Mouse (Mus musculus) ovary, postnatal 10 days (tissue): ENCODE results near the gene Axin1.
"Not testable (repeated sequence)": the region's sequence is repeated elsewhere in the genome, so short reads cannot be mapped to it uniquely, and the experiment has no call there.

Experiments
- DNase-seq: peaks from one replicate; pipeline ENCODE4 v3.0.0; 2022; ENCODE audit warnings: low spot score

Axin1 gene

DNA sequence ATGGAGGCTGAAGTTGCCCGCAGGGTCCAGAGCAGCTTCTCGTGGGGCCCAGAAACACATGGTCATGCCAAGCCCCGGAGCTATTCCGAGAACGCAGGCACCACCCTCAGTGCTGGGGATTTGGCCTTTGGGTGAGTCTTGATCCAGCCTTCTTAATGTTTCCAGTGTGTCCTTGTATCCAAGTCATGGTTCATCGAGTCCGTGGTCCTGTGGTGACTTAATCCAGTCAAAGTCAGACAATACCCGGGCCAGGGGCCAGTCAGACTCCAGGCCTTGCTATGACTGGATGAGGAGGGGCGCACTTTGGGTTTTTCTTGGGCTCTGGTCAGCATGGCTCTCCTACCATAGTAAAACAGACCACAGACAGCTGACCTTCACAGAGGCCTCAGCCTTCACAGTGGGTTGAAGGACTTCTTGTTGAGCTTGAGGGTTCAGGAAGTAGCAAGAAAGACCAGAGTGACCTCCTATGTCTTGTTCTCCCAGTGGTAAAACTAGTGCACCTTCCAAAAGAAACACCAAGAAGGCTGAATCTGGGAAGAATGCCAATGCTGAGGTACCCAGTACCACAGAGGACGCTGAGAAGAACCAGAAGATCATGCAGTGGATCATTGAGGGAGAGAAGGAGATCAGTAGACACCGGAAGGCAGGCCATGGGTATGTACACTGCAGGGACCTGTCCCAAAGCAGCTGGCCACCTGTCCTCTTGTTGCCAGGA is 49.8 kb downstream of the Axin1 start:
- no peak for DNase-seq

DNA sequence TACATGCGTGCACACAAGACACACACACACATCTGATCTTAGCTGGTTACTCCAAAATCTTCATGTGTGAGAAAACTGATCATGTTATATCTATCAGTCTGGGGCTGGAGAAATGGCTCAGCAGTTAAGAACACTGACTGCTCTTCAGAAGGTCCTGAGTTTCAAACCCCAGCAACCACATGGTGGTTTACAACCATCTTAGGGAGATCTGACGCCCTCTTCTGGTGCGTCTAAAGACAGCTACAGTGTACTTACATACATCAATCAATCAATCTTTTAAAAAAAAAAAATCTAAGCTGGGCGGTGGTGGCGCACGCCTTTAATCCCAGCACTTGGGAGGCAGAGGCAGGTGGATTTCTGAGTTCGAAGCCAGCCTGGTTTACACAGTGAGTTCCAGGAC is 53.0 kb downstream of the Axin1 start:
- not testable (repeated sequence) for DNase-seq

DNA sequence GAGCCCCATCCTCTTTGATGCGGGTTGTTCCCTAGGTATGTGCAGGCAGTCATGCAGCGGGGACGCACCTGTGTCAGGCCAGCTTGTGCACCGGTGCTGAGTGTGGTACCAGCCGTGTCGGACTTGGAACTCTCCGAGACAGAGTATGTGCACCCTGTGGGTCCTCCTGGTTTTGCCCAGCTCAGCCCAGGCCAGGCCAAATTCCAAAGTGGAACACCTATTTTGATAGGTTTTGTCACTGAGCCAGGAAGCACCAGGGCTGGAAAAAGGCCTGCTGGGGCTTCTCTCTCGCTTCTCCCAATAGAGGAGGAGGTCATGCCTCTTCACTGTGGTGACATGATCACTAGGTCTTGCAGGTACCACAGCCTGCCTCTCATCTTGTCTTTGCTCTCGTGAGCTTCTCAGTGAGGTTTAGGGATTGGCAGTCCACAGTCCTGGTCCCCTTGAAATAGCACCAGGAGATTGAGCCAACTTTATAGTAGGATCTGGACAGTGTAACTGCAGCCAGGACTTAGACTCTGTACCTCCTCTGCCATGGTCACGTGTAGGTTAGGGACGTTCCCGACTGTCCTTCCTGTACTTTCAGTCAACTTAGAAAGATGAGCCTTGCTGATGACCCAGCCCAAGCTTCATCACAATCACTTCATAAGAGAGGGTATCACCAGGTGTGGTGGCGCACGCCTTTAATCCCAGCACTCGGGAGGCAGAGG is 54.1 kb downstream of the Axin1 start:
- no peak for DNase-seq

DNA sequence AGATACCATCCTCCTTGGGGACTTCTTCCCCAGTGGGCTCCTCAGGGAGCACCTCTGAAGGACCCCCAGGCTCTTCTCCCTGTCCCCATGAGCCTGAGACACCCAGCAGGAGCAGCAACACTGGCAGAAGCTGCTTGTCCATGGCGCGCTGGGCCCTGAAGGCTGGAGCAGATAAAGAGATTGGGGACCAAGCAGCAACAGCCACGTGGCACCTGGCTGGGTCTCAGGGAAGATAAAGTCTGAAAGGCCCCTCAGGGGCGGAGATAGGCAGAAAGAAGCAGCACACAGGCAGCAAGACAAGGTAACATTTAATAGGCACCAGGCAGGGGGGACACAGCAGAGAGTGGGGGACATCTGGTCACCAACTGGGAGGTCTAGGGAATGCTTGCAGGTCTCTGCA is 60.4 kb downstream of the Axin1 start, which contains the start of gene Pdia2:
Gene Pdia2 (minus strand): TSS at position 196 of the 400 bp plus-strand sequence.
- DNase-seq = no peak

DNA sequence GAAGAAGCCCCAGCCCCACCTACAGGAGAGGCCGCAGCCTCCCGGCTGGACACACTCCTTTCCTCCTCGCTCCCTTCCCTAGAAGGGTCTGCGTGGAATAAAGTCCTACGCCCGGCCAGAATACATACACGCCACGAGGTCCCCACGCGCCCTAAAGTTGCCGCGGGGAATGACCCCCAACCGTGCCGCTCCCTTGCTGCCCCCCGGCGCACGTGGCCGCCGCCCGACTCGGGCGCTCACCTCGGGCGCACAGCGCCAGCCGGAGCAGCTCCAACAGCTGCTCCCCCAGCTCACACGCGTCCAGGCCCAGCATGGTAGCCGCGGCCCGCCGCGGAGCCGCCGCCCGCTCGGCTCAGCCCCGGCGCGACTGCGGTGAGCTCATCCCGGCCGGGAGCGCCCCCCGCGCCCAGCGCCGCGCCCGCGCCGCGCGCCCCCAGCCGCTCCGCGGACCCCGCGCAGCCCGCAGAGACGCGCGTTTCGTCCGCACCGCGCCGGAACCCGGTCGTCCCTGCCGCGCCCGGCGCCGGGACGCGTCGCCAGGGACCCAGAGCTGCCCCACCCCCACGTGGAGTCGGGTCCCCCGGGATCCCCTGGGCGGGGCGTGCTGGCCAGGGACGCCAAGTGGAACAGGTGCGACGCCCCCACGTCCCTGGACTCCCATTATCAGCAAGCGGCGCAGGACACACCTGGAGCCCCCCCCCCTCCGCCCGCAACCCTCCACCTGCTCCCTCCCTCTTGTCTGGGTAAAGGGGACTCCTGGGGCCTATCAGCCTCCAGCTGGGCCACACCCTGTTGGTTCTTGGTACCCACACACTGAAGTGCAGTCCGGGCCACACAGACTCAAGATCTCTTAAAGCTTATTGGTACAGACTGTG is 62.6 kb downstream of the Axin1 start:
- DNase-seq = no peak

DNA sequence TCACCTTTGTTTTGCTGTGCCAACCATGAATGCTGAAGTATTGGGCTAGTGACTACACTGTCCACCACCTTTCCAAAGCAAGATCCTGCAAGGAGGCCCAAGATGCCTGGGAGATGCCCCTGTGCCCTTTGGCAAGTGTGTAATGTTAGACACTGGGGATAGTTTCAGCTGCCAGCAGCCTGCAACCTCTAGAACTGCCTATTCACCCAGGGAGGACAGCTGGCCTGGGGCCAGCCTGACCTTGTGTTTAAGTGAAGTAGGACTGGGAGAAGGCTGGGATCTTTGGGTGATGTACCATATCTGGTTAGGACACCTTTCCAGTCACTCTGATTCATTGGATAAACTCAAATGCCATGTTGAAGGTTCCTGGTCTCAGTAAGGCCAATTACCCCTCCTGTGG is 63.5 kb downstream of the Axin1 start:
- DNase-seq = no peak

DNA sequence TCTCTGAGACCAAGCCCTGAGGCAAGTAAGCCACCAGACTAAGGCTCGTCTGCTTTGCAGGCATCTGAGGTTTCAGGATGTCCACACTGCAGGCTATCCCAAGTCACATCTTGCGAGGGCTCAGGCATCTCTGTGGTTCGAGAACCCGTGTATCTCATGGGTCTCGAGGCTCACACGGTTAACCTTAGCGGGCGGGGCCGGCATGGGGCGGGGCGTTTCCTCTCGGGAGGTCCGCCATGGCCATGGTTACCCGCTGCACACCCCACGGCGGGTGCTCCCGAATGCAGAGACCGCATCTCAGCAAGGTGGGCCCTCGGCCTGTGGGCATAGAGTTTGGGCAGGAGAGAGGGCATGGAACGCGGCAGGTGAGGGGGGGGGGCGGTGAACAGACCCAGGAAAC is 64.2 kb downstream of the Axin1 start, which contains the start of gene Rgs11:
Gene Rgs11 (plus strand): TSS at position 215 of the 400 bp plus-strand sequence.
- no peak for DNase-seq

DNA sequence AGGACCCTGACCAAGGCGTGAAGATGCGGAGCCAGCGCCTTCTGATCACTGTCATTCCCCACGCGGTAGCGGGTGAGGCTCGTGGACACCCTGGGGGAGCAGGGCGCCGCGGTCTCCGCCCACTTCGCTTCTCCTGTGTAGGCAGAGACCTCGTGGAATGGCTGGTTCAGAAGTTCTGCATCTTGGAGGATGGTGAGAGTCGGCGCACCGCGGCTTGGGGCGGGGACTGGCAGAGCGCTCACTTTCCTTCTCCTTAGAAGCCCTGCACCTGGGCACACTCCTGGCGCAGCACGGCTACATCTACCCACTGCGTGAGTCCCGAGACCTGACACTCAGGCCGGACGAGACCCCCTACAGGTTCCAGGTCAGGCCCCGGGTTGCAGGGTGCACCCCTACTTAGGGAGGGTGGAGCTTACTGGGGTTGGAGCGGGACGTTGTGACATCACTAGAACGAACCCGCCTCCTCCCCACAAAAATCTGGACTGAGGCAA is 64.9 kb downstream of the Axin1 start:
- DNase-seq = no peak

DNA sequence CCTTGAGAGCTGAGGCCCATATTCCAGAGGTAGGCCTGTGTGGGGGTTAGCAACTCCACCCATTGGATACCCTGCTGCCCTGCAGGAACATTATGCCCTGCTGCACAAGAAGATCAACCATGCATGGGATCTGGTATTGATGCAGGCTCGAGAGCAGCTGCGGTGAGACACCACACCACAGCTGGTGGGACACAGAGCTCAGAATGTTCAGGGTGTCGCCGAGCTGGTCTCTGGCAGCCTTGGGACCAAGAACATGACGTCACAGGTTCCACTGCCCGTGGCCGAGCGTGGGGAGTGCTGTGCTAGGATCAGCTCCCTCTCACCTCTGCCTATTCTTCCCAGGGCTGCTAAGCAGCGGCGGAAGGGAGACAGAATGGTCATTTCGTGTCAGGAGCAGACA is 66.3 kb downstream of the Axin1 start:
- DNase-seq = no peak

DNA sequence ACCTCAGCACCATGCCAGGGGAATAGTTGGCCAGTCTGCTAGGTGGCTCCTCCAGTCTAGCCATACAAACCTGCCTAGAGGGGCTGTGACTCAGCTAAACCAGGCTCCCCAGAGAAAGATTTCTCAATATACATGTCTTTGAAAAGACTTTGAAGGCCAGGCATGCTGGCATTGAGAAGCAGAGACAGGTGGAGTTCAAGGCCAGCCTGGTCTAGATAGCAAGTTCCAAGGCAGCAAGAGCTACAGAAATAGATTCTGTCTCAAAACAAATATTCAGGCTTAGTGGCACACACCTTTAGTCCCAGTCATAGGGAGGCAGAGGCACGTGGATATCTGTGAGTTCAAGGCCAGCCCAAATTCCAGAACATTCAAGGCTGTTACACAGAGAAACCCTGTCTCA is 67.9 kb downstream of the Axin1 start:
- no peak for DNase-seq

DNA sequence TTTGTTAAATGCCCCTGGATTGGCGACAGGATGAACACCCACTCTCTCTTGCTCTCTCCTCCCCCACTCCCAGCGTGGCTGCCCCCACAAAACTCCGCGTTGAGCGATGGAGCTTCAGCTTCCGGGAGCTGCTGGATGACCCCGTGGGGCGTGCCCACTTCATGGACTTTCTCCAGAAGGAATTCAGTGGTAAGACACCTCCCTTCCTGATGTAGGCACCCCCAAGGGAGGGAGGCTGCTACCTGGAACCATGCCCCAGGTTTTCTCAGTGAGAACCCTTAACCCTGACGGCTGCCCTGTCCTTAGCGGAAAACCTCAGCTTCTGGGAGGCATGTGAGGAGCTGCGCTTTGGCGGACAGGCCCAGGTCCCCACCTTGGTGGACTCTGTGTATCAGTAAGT is 69.2 kb downstream of the Axin1 start, which contains the start of gene Arhgdig:
Gene Arhgdig (minus strand): TSS at position 101 of the 400 bp plus-strand sequence.
- DNase-seq = no peak

DNA sequence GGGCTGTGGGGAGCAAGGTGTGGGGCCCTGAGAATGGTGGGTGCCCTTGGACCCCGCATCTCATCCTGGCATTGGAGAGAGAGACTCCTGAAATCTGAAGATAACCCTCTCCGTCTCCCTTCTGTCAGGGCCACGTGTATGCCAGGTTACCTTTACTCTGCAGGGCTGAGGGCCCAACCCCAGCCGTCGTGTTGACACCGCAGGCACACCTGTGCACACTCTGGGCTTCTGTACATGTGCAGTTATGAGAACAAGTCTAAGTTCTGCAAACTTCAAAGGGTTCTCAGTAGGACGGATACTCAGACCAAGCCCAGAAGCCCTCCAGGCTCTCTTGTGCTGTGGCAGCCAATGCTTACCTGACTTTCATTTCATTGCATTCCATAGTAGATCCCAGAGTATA is 73.8 kb downstream of the Axin1 start:
- no peak for DNase-seq

DNA sequence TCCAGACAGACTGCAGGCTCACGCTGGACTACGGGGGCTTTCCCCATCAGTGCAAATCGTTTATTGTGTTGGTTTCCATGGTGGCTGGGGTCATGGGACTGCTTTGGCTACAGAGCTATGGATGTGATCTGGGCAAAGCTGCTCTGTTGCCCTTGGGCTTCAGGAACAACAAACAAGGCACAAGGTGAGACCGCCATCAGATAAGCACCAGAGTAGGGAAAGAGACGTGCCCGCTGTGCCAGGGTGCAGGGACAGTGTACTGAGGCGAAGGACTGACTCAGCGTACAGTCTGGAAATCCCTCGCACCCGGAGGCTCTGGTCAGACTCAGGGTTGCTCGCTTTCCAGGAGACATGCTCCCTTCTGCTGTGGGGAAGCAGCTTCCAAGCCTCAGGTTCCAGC is 74.2 kb downstream of the Axin1 start:
- no peak for DNase-seq

DNA sequence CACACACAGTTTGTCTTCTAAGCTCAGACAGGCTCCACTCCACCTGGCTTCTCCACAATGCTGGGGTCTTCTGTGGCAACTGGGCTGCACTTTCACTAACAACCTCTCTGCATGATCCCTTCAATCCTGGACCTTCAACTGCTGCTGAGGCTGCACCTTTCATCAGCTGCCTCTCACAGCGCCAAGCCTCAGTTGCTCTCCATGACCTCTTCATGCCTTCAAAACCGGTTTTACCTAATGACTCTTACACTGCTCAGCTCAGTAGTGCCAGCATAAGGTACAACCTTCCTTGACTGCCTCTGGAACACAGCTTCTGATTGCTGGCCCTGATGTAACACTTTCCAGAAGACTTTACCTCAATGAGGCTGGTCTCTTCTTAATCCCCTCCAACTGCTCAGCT is 83.0 kb downstream of the Axin1 start:
- DNase-seq = no peak

DNA sequence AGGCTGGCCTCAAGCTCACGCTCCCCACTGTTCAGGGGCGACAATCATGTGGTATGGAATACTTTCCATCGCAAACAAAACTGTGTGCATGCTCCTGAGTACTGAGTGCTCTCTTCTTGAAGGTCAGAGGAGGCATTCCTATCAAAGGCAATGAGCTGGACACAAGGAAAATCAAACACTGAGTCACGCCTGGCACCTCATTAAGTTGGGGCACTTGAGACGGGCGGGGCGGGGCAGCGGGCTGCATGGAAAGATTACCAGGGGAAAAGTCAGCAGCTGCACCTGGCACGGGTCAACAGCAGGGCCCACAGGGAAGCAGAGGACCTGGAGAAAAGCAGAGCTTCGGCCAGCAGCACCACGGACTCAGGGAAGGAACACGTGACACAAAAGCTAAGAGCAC is 86.7 kb downstream of the Axin1 start:
- no peak for DNase-seq

DNA sequence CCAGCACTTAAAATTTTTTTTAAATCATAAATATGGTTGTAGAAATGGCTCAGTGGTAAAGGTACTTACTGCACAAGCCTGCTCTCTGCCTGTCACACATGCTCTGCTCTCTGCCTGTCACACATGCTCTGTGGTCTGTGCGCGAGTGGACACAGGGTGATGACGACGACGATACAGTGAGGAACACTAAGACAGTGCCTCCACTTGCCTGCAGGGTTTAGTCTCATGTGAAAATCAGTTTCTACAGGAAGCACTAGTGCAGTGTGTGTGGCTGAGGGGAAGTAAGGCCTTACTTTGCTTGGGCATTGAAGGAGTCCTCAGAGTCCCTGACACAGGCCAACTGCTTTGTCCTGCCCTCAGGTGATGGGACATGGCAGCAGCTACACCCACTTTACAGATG is 91.3 kb downstream of the Axin1 start:
- DNase-seq = no peak

DNA sequence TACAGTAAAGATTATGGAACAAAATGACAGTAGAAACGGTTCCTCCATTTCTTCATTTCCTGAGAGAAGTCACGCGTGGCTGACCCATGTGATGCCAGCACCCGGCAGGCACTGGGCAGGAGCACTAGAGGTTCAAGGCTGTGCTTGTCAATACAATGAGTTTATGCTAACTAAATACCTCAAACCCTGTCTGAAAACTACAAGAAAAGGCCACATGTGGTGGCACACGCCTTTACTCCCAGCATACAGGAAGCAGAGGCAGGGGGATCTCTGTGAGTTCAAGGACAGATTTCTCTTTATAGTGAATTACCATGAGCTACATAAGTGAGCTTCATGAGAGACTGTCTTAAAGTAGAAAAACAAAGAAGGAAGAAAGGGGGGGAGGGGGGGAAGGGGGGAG is 92.7 kb downstream of the Axin1 start:
- no peak for DNase-seq

DNA sequence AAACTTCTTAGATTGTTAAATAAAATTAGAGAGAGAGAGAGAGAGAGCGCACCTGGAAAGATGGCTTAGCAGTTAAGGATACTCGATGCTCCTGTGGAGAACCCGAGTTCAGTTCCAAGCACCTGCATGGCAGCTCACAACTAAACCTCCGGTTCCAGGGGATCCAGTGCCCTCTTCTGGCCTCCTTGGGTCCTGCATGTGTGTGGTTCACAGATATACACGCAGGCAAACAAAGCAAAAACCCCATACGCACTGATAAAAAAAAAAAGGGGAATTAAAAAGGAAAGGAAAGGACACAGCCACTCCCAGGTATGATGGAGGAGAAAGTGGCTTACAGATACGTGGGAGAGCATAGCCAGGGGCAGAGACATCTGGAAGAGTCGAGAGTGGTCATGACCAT is 94.4 kb downstream of the Axin1 start:
- no peak for DNase-seq

DNA sequence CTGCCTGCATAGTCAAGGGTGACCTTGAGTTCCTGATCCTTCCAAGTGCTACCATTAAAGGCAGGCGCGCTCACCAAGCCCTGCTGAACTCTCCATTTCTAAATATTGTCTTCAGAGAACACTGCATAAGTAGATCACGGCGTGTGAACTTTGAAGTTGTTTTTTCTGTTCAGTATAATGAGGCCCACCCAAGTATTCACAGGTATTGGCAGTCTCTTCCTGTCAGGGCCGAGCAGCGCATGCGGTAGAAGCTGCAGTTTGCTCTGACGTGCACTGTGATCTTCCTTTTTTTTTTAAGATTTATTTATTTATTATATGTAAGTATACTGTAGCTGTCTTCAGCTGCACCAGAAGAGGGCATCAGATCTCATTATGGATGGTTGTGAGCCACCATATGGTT is 95.9 kb downstream of the Axin1 start:
- DNase-seq = no peak

DNA sequence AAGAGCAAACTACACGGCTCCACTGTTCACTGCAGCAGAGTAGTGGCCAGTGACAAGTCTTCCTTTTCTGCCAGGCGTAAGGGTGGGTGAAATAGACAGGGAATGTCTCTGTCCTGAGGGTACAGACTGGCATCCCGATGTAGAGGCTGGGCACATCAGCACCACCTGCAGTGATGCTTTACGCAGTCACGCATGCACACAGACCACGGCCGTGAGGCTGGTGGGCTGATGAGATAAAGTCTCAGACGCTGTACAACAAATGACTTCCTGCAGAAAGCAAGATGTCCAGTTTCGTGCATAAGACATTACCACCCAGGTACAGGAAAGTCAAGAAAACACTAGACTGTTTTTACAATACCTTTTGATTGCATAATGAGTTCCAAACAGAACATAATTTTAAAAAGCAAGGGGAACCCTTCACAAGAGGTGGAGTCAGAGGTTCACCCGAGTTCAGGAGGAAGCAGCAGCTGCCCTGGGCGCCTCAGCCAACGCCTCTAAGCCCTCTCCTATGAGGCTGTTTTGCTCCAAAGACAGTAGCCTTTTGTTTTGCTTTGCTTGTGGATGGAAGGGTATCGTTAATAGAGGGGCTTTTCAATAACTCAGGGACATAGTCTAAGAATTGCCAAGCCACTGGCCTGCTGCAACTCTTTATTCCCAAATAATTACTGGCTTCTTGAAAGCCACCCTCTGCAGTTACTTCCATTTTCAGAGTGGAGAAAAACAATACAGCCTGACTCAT is 96.8 kb downstream of the Axin1 start:
- no peak for DNase-seq

DNA sequence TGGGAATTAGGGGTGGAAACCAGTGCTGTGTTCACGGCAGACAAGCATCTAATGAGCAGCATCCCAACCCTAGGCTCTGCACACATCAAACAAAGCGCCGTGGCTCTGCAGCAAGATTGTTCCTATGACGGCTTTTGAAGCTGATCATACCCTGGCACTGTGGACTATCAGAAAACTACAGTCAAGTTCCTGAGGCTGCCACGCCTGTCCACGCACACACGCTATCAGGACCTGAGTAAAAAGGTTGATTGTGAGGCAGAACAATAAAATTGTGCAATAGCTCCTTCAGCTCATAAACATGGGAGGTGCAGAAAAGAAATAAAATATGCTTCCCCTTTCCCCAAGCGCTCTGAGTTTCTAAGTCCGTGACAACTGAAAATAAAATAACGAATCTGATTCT is 99.2 kb downstream of the Axin1 start:
- no peak for DNase-seq

DNA sequence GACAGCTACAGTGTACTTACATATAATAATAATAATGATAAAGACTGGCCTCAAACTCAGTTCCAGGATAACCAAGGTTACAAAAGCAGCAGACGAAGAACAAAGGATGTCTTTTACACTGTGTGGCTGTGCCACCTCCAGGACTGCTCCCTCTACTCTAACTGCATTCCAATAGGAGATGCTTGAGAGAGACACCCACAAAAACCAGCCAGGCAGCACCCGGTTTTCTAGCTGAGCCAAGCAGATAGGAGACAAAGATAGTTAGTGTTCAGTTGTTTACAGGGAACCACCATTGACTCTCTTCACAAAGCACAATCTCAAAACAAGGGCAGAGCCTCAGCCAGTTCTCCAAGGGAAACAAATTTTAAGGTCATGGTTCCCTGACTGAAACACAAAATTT is 101.1 kb downstream of the Axin1 start:
- no peak for DNase-seq
